Mouse (Mus musculus): ENCODE measurements around the gene Rcl1. TPM values are rescaled to one million over a fixed set of nuclear protein-coding genes. Genes with fewer than 3 reads are reported as not detected.

Rcl1 gene
- 19.2 TPM for polyA plus RNA-seq (2015; fragmentation: Illumina TruSeq; extraction: RNeasy Lipid Tissue Mini Kit (QIAGEN cat#74804); ENCODE audit: insufficient read depth, low replicate concordance)

GRCm38 (mm10) chr19:29100874-29101542 lies at the start of gene Rcl1:
Rcl1 (plus strand) TSS chr19:29101375.

Other genes starting within 250 kb of the Rcl1 start
- 22.0 TPM for gene Plpp6, start 137.4 kb upstream of the Rcl1 start, polyA plus RNA-seq (2015; fragmentation: Illumina TruSeq; extraction: RNeasy Lipid Tissue Mini Kit (QIAGEN cat#74804); ENCODE audit: insufficient read depth, low replicate concordance)
- 1.7 TPM for gene 4430402I18Rik, start 133.6 kb upstream of the Rcl1 start, polyA plus RNA-seq (2015; fragmentation: Illumina TruSeq; extraction: RNeasy Lipid Tissue Mini Kit (QIAGEN cat#74804); ENCODE audit: insufficient read depth, low replicate concordance)
- 80.7 TPM for gene Cdc37l1, start 111.0 kb upstream of the Rcl1 start, polyA plus RNA-seq (2015; fragmentation: Illumina TruSeq; extraction: RNeasy Lipid Tissue Mini Kit (QIAGEN cat#74804); ENCODE audit: insufficient read depth, low replicate concordance)
- gene Ak3, start 53.4 kb upstream of the Rcl1 start, polyA plus RNA-seq (2015; fragmentation: Illumina TruSeq; extraction: RNeasy Lipid Tissue Mini Kit (QIAGEN cat#74804); ENCODE audit: insufficient read depth, low replicate concordance) = 58.4 TPM
- 104 TPM for gene Jak2, start 150.5 kb downstream of the Rcl1 start, polyA plus RNA-seq (2015; fragmentation: Illumina TruSeq; extraction: RNeasy Lipid Tissue Mini Kit (QIAGEN cat#74804); ENCODE audit: insufficient read depth, low replicate concordance)
- gene Insl6, start 224.0 kb downstream of the Rcl1 start, polyA plus RNA-seq (2015; fragmentation: Illumina TruSeq; extraction: RNeasy Lipid Tissue Mini Kit (QIAGEN cat#74804); ENCODE audit: insufficient read depth, low replicate concordance) = 8.2 TPM
- not detected for gene Rln1, start 233.3 kb downstream of the Rcl1 start, polyA plus RNA-seq (2015; fragmentation: Illumina TruSeq; extraction: RNeasy Lipid Tissue Mini Kit (QIAGEN cat#74804); ENCODE audit: insufficient read depth, low replicate concordance)

All from spleen, adult 10 weeks (tissue).